Mouse (Mus musculus): ENCODE results near the gene Spc24. TPM values are rescaled to one million over a fixed set of nuclear protein-coding genes. Genes with fewer than 3 reads are reported as not detected.

The Spc24 gene
- polyA plus RNA-seq (2015; fragmentation: Nextera tagmentation; extraction: Ambion mirVana) = 80.1 and 83.4 TPM in 2 replicates

DNA sequence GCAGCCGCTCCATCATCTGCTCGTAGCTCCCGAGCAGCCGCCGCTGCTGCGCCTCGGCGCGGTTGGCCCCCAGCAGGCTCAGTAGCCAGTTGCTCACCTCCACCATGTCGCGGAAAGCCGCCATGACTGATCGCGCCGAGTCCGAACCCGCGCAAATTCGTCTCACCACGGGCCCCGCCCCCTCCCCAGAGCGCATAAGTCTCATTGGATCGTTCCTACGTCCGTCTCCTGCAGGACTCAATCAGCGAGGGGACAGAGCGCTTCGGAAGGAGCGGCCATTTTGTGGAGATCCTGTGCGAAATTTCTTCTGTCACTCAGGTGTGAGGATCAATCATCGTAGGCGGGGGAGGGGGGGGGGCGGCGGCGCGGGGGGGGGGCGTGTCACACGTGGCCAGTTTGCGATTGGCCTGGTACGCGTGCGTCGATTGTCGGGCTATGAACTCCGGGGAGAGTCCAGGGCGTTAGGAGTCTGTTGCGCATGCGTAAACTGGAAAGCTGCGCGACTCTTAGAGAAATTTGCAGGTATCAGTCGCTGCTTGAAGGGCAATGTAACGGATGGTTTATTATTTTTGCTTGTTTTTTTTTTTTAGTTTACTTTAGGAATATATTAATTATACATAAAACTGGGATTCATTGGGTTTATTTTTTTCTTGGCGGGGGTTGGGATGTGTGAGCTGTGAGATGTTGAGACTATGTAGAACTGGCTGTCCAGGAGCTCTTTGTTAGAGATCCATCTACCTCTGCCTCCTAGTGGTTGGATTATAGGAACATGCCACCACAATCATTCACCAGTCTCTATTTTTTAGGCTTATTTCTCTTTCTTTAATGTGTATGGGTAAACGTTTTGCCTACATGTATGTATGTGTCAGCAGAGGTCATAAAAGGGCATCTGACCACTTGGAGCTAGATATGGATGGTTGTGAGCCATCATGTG is at the start of gene Spc24:
Gene Spc24 (minus strand): TSS at position 149 of the 934 bp plus-strand sequence.
- H3K9ac ChIP-seq = peak within 1 kb of the TSS; percentile 54
- no peaks in the 10 kb centered on the region for H3K27me3 ChIP-seq
- no peaks in the 10 kb centered on the region for H3K9me3 ChIP-seq (replicated peaks)
- H3K4me3 ChIP-seq (replicated peaks) = peak within 1 kb of the TSS; percentile 88
- peaks cover 22% of the 10 kb centered on the region for H3K4me1 ChIP-seq
- ATAC-seq (ENCODE audit: insufficient number of reproducible peaks, low FRiP score, low TSS enrichment, low read depth) = peak; percentile 95
- H3K36me3 ChIP-seq = peaks cover 11% of the 10 kb centered on the region; the same call in 1 of the 2 replicates
- WGBS = under 1% methylated on average over 53 of the region's 54 CpGs
- peak within 1 kb of the TSS; percentile 88 for H3K4me2 ChIP-seq (replicated peaks)
- peak within 1 kb of the TSS; percentile 70 for H3K27ac ChIP-seq (replicated peaks)

DNA sequence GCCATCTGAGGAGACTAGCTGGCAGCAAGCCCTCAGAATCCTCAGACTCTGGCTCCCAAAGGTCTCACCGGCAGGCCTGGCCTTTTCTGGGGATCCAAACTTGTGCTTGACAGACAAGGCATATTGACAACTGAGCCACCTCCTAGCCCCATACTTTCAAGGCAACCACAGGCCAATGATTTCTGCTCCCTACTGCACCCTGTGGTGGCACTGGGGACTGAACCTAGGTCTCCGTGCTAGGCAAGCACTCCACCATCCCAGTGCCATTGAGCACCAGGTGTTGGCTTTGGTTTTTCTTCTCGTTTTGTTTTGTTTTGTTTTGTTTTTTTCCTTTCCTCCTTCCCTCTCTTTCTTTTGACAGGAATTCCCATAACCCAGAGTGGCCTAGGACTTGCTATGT is 48.5 kb upstream of the Spc24 start:
- Histone ChIP-seq H3K4me1 (peaks cover 11% of the 10 kb centered on the region), H3K27ac (replicated peaks) (no peak overlapping the region), H3K9me3 (replicated peaks) (no peaks in the 10 kb centered on the region), H3K36me3 (peaks cover 31% of the 10 kb centered on the region), H3K4me3 (replicated peaks) (no peak overlapping the region), H3K27me3 (no peaks in the 10 kb centered on the region), H3K4me2 (replicated peaks) (no peak overlapping the region), H3K9ac (no peak overlapping the region)
- ATAC-seq (ENCODE audit: insufficient number of reproducible peaks, low FRiP score, low TSS enrichment, low read depth) = no peak
- 59% methylated on average over 3 of the region's 3 CpGs for WGBS

DNA sequence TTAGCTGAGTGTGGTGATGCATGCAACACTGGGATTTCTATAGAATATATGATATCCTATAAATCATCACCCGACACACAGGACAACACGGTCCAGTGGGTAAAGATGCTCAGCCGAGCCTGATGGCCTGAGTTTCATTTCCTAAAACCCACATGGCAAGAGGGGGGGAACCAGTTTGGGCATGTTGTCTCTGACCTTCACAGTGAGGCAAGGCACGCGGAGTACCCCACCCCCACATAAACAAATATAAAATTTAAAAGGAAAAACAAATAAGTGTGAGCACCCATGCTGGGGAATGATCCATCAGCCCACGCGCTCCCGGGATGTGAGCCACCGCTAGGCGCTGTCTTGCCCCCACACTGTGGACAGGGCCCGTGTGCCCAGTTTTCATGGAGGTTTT is 46.9 kb upstream of the Spc24 start:
- H3K4me1 ChIP-seq = peaks cover 11% of the 10 kb centered on the region
- no peak for ATAC-seq (ENCODE audit: insufficient number of reproducible peaks, low FRiP score, low TSS enrichment, low read depth)
- H3K4me2 ChIP-seq (replicated peaks) = no peak overlapping the region
- H3K9ac ChIP-seq = no peak overlapping the region
- H3K36me3 ChIP-seq = peaks cover 17% of the 10 kb centered on the region; the same call in 1 of the 2 replicates
- H3K4me3 ChIP-seq (replicated peaks) = no peak overlapping the region
- H3K27me3 ChIP-seq = no peaks in the 10 kb centered on the region
- no peaks in the 10 kb centered on the region for H3K9me3 ChIP-seq (replicated peaks)
- WGBS = 81% methylated on average over 11 of the region's 11 CpGs
- no peak overlapping the region for H3K27ac ChIP-seq (replicated peaks)

DNA sequence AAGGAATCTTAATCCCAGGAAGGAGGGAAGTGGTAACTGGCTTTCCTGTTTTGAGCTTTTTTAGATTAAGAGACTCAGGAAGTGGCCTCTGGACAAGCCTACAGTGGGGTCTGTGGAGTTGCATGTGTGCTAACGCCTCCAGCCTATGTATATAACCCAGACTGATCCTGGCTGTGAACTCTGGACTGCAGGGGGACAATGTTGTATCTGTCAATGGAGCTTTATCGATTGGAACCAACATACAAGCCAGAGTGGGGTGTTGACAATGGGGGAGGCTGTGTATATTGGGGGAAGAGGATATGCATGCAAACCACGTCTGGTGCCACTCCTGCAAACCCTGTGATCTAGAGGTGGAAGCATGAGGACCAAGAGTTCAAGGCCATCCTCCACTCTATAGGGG is 46.3 kb upstream of the Spc24 start:
- peaks cover 16% of the 10 kb centered on the region; the same call in 1 of the 2 replicates for H3K36me3 ChIP-seq
- 61% methylated on average over 3 of the region's 3 CpGs for WGBS
- ATAC-seq (ENCODE audit: insufficient number of reproducible peaks, low FRiP score, low TSS enrichment, low read depth) = no peak

DNA sequence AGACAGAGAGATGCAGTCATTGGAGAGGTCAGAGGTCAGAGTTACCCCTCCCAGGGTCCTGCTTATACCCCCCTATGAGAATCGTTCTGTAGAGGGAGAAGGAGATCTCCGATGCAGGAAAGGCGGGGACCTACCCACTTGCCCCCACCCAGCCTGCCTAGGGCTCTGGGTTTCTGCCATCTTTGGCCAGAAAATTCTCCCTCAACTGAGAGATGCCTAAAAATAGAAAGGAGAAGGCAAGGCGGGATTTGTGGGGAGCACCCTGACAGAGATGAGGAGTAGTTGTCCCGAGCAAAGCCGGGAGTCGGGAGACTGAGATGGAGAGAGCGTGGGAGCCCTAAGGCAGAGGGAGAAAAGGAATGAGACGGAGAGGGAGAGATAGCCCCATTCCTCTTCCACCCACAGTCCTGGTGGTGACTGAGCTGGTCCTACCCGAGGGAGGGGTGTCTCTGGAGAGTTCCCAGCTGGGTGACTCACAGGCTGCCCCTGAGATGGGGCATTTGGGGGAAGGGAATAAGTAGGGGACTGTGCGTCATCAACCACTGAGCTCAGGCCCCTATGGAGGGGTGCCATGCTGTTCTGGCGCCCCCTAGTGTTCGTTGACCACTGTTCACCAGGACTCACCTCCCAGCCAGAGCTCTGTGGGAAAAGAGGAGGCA is 44.0 kb upstream of the Spc24 start:
- Histone ChIP-seq H3K9me3 (replicated peaks) (no peaks in the 10 kb centered on the region), H3K4me1 (peaks cover 11% of the 10 kb centered on the region), H3K4me2 (replicated peaks) (peak overlapping the region; percentile 31), H3K36me3 (0 out of 2 replicates have a peak, but pooled peaks cover 11% of the 10 kb centered on the region), H3K4me3 (replicated peaks) (no peak overlapping the region), H3K27me3 (no peaks in the 10 kb centered on the region), H3K9ac (no peak overlapping the region), H3K27ac (replicated peaks) (peak overlapping the region; percentile 31; the same call in 1 of the 2 replicates)
- ATAC-seq (ENCODE audit: insufficient number of reproducible peaks, low FRiP score, low TSS enrichment, low read depth) = peak; percentile 87
- WGBS = 30% methylated on average over 13 of the region's 13 CpGs

More for the DNA sequence above, 46.3 kb upstream of the Spc24 start:
- no peaks in the 10 kb centered on the region for H3K27me3 ChIP-seq
- H3K9ac ChIP-seq = no peak overlapping the region
- H3K4me3 ChIP-seq (replicated peaks) = no peak overlapping the region
- no peak overlapping the region for H3K27ac ChIP-seq (replicated peaks)
- H3K4me2 ChIP-seq (replicated peaks) = no peak overlapping the region
- H3K9me3 ChIP-seq (replicated peaks) = no peaks in the 10 kb centered on the region
- peaks cover 11% of the 10 kb centered on the region for H3K4me1 ChIP-seq

DNA sequence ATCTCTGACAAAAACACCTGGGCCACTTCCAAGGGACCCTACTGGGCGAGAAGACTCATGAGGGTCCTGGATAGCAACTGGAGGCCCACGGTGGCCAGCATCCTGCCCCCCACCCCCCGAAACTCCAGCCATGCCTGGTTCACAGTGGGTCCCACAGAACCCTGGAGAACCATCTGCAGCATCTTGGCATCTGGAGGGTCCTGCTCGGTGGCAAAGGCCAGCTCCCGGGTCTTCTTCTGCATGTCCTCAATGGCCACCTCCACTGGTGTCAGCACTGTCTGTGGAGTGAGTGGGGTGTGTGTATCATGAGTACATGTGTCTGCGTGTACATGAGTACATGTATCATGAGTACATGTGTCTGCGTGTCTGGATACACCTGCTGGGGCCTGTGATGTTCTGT is 41.5 kb upstream of the Spc24 start:
- no peak overlapping the region for H3K4me3 ChIP-seq (replicated peaks)
- H3K4me2 ChIP-seq (replicated peaks) = no peak overlapping the region
- H3K27me3 ChIP-seq = no peaks in the 10 kb centered on the region
- H3K36me3 ChIP-seq = 0 out of 2 replicates have a peak, but pooled peaks cover 8% of the 10 kb centered on the region
- H3K9ac ChIP-seq = no peak overlapping the region
- peaks cover 26% of the 10 kb centered on the region for H3K4me1 ChIP-seq
- no peaks in the 10 kb centered on the region for H3K9me3 ChIP-seq (replicated peaks)
- no peak for ATAC-seq (ENCODE audit: insufficient number of reproducible peaks, low FRiP score, low TSS enrichment, low read depth)
- H3K27ac ChIP-seq (replicated peaks) = no peak overlapping the region
- 88% methylated on average over 7 of the region's 7 CpGs for WGBS

DNA sequence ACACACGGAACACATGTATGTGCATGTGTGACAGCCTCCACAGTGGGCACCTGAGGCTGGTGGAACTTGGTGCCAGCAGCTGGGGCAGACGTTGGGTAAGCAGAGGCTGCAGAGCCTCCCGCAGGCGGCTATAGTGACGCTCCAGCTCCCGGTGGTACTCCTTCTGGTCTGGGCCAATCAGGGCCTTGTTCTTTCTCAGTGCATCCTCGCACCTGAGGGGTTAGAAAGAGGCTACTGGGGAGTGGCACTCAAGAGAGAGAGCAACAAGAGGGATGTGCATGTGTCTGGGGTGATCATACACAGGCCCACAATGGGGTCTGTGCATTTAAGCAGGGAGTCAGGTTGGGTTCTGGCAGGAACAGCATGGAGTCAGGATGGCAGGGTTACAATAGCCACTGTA is 41.0 kb upstream of the Spc24 start:
- no peak overlapping the region for H3K9ac ChIP-seq
- H3K4me3 ChIP-seq (replicated peaks) = no peak overlapping the region
- ATAC-seq (ENCODE audit: insufficient number of reproducible peaks, low FRiP score, low TSS enrichment, low read depth) = no peak
- no peak overlapping the region for H3K27ac ChIP-seq (replicated peaks)
- 0 out of 2 replicates have a peak, but pooled peaks cover 8% of the 10 kb centered on the region for H3K36me3 ChIP-seq
- H3K4me1 ChIP-seq = peaks cover 31% of the 10 kb centered on the region
- no peaks in the 10 kb centered on the region for H3K9me3 ChIP-seq (replicated peaks)
- no peaks in the 10 kb centered on the region for H3K27me3 ChIP-seq
- WGBS = 72% methylated on average over 7 of the region's 7 CpGs
- H3K4me2 ChIP-seq (replicated peaks) = no peak overlapping the region

DNA sequence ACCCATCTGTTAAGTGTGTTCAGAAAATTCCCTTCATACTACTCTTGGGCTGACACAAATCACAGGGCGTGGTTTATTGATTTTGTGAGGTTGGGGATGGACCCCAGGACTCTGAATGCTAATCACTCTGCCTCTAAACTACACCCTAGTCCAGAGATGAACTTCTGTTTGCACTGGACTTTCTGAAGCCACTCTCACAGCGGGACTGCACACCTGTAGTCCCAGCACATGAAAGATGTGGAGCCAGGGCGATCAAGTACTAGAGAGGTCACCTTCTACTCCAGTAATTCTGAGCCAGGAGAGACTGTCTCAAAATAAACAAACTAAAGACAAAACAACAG is 38.9 kb upstream of the Spc24 start:
- Histone ChIP-seq H3K36me3 (peaks cover 25% of the 10 kb centered on the region), H3K9ac (peak overlapping the region; percentile 93; the same call in 1 of the 2 replicates), H3K27ac (replicated peaks) (peak overlapping the region; percentile 96), H3K4me1 (peaks cover 42% of the 10 kb centered on the region), H3K4me2 (replicated peaks) (peak overlapping the region; percentile 69), H3K27me3 (no peaks in the 10 kb centered on the region), H3K9me3 (replicated peaks) (no peaks in the 10 kb centered on the region), H3K4me3 (replicated peaks) (peak overlapping the region; percentile 87)
- WGBS = 54% methylated on average over 3 of the region's 3 CpGs
- no peak for ATAC-seq (ENCODE audit: insufficient number of reproducible peaks, low FRiP score, low TSS enrichment, low read depth)

DNA sequence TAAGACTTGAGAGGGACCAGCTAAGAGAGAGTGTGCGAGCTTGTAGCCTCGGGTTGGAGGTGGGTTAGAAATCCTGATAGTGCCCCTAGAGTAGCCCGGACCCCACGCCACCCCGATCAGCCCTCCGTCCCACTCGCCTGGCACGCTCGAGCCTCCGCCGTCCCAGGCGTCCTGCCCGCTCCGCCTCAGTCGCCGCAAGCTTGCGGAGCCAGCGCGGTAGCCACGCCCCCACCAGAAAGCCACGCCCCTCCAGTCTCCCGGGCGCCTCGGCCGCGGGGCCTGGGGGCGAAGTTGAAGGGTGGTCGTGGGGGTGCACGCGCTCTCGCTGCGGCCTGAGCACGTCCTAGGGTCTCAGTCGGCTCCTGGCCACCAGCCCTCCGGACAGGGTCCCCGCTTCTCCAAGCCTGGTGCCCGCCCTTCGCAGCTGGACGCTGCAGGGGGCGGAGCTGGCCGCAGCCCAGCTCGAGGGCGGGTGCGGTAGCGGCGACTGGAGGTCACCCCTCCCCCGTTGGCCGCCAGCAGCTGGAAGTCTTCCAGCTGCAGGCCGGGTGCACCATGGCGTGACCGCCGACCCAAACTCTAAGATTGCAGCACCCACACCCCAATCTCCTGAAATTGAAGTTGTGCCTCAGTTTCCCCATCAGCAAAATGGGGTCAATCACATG is 38.4 kb upstream of the Spc24 start, which contains the start of gene Kank2:
Gene Kank2 (minus strand): TSS at position 400 of the 665 bp plus-strand sequence.
- Histone ChIP-seq H3K4me3 (replicated peaks) (peak within 1 kb of the TSS; percentile 87), H3K27ac (replicated peaks) (peak within 1 kb of the TSS; percentile 96), H3K9ac (peak within 1 kb of the TSS; percentile 93), H3K9me3 (replicated peaks) (no peaks in the 10 kb centered on the region), H3K36me3 (peaks cover 30% of the 10 kb centered on the region), H3K4me2 (replicated peaks) (peak within 1 kb of the TSS; percentile 69), H3K27me3 (no peaks in the 10 kb centered on the region), H3K4me1 (peaks cover 39% of the 10 kb centered on the region)
- peak; percentile 85 for ATAC-seq (ENCODE audit: insufficient number of reproducible peaks, low FRiP score, low TSS enrichment, low read depth)
- WGBS = under 1% methylated on average over 44 of the region's 52 CpGs

DNA sequence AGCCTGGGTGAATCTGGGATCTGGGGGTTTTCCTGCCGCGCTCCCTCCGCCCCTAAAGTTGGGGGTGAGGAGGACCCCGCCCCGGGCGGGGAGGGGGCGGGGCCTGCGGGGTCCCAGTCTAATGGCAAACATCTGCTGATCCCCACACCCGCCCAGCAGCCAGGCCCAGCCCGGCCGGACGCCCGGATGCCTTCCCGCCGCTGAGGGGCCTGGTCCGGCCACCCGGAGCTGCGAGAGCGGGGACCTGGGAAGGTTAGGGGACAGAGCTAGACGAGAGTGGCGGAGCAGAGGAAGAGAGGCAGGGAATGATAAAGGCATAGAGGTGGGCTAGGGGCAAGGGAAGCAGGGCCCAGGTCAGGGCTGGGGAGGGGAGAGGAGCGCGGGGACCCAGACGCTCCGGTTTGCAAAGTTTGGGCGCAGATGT is 37.8 kb upstream of the Spc24 start:
- H3K4me3 ChIP-seq (replicated peaks) = peak overlapping the region; percentile 87
- no peaks in the 10 kb centered on the region for H3K9me3 ChIP-seq (replicated peaks)
- peak overlapping the region; percentile 96 for H3K27ac ChIP-seq (replicated peaks)
- H3K4me2 ChIP-seq (replicated peaks) = peak overlapping the region; percentile 69
- 0% methylated on average over 26 of the region's 26 CpGs for WGBS
- ATAC-seq (ENCODE audit: insufficient number of reproducible peaks, low FRiP score, low TSS enrichment, low read depth) = peak; percentile 70
- H3K27me3 ChIP-seq = no peaks in the 10 kb centered on the region
- peak overlapping the region; percentile 93 for H3K9ac ChIP-seq
- peaks cover 45% of the 10 kb centered on the region for H3K4me1 ChIP-seq
- peaks cover 36% of the 10 kb centered on the region for H3K36me3 ChIP-seq

DNA sequence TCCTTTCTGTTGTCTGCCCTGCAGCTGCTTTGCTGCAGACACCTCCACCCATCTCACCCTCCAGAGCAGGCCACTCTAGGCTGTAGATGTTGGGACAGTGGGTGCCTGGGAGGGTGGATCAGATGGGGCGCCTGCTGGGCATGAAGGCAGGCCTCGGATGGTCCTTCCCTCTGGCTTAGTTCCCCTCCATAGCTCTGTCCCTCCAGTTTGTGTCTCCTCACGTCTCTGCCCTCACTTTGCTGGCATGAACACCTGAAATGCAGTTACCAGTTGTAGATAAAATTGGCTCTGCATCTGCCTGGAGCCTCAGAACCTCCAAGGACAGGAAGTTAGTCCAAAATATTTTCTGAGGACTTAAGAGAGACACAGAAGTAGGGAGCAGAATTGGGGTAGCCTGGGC is 36.8 kb upstream of the Spc24 start:
- H3K9ac ChIP-seq = no peak overlapping the region
- H3K36me3 ChIP-seq = peaks cover 38% of the 10 kb centered on the region
- 39% methylated on average over 3 of the region's 3 CpGs for WGBS

More for the DNA sequence above, 36.8 kb upstream of the Spc24 start:
- Histone ChIP-seq H3K27ac (replicated peaks) (peak overlapping the region; percentile 73), H3K27me3 (no peaks in the 10 kb centered on the region), H3K4me1 (peaks cover 55% of the 10 kb centered on the region), H3K9me3 (replicated peaks) (no peaks in the 10 kb centered on the region), H3K4me3 (replicated peaks) (peak overlapping the region; percentile 87), H3K4me2 (replicated peaks) (peak overlapping the region; percentile 69)
- ATAC-seq (ENCODE audit: insufficient number of reproducible peaks, low FRiP score, low TSS enrichment, low read depth) = no peak
